Mouse (Mus musculus) forebrain, postnatal 0 days (tissue): ENCODE measurements around the gene Efna5. TPM values are rescaled to one million over a fixed set of nuclear protein-coding genes. Genes with fewer than 3 reads are reported as not detected.

Source experiments
- ATAC-seq: fragments of 200-750 bp; cut with Nextera tagmentation; 2 replicates; pipeline ENCODE4 v1.8.0; 2017; ENCODE audit warnings: mild to moderate bottlenecking, moderate library complexity
- DNase-seq: peaks from one replicate; pipeline ENCODE4 v3.0.0-alpha.2; 2015
- H3K27ac ChIP-seq: fragments of 300-500 bp; sonication (generic); 2 replicates; pipeline ENCODE4 v1.5.1; 2014; ENCODE audit warnings: low read depth, mild to moderate bottlenecking, antibody characterized with exemption, low read length, moderate library complexity, mixed read lengths
- H3K27me3 ChIP-seq: fragments of 300-500 bp; sonication (generic); 2 replicates; pipeline ENCODE4 v1.6.1; 2014; ENCODE audit warnings: mild to moderate bottlenecking, low read length, mixed read lengths; ENCODE audit not compliant: insufficient read depth
- H3K36me3 ChIP-seq: fragments of 300-500 bp; sonication (generic); 2 replicates; pipeline ENCODE4 v1.6.1; 2014; ENCODE audit warnings: mild to moderate bottlenecking, moderate library complexity; ENCODE audit not compliant: insufficient read depth
- H3K4me1 ChIP-seq: fragments of 300-500 bp; sonication (generic); 2 replicates; pipeline ENCODE4 v1.6.1; 2014; ENCODE audit warnings: antibody characterized with exemption; ENCODE audit not compliant: insufficient read depth
- H3K4me2 ChIP-seq: fragments of 300-500 bp; sonication (generic); 2 replicates; pipeline ENCODE4 v1.6.1; 2014; ENCODE audit warnings: low read depth, mild to moderate bottlenecking, moderate library complexity
- H3K4me3 ChIP-seq: fragments of 300-500 bp; sonication (generic); 2 replicates; pipeline ENCODE4 v1.5.1; 2014; ENCODE audit warnings: low read depth, low read length, mixed read lengths
- H3K9ac ChIP-seq: fragments of 300-500 bp; sonication (generic); 2 replicates; pipeline ENCODE4 v1.6.1; 2014; ENCODE audit warnings: mild to moderate bottlenecking
- H3K9me3 ChIP-seq: fragments of 300-500 bp; sonication (generic); 2 replicates; pipeline ENCODE4 v1.6.1; 2016; ENCODE audit warnings: low read length
- CTCF ChIP-seq: sonication (generic); IDR thresholded peaks from 2 replicates; pipeline ENCODE4 v1.5.1; 2016; ENCODE audit warnings: antibody characterized with exemption, control low read depth, low read depth
- WGBS: fragments of 180-500 bp; shearing (Covaris S2); extraction: QIAGEN DNeasy Blood & Tissue Kit; methylation state at CpG from one replicate; pipeline ENCODE4 v1.1.7; 2014; 5-methylcytosine and 5-hydroxymethylcytosine counted together
- polyA plus RNA-seq: library from polyadenylated mRNA; unstranded; fragments of >200 nt; fragmentation: Nextera tagmentation; extraction: Ambion mirVana; gene quantifications from 2 replicates; pipeline ENCODE4 v1.2.1, GENCODE M21; 2015
- total RNA-seq: library from RNA; depleted of rRNA; stranded (reverse); fragments of >200 nt; gene quantifications from 2 replicates; pipeline ENCODE4 v1.2.3, GENCODE M21; 2014

Gene Efna5
- total and polyA plus RNA-seq, 2 experiments from 2014 or later: 7.0 to 27.0 TPM

GRCm38 (mm10) chr17:62750647-62751046, 130.5 kb downstream of the Efna5 start:
- Histone ChIP-seq H3K4me3 (no peak overlapping the region), H3K4me1 (no peaks in the 10 kb centered on the region), H3K9me3 (no peaks in the 10 kb centered on the region), H3K27me3 (no peaks in the 10 kb centered on the region), H3K4me2 (no peak overlapping the region), H3K36me3 (no peaks in the 10 kb centered on the region), H3K27ac (no peak overlapping the region), H3K9ac (no peak overlapping the region)
- ATAC-seq (no peak), DNase-seq (no peak)
- TF ChIP-seq CTCF: no peak
- 84% methylated on average over 3 of the region's 3 CpGs for WGBS

- no peaks in the 10 kb centered on the region for H3K4me1 ChIP-seq
- ATAC-seq: no peak
- no peak overlapping the region for H3K9ac ChIP-seq
- H3K36me3 ChIP-seq: no peaks in the 10 kb centered on the region
- H3K4me2 ChIP-seq: no peak overlapping the region
- no peaks in the 10 kb centered on the region for H3K9me3 ChIP-seq
- no peak overlapping the region for H3K4me3 ChIP-seq
- no peak for TF ChIP-seq CTCF
- no peaks in the 10 kb centered on the region for H3K27me3 ChIP-seq
- 75% methylated on average over 16 of the region's 16 CpGs for WGBS
- no peak overlapping the region for H3K27ac ChIP-seq
- no peak for DNase-seq
These were observed 132.1 kb downstream of the Efna5 start for GRCm38 (mm10) chr17:62748803-62749619.

GRCm38 (mm10) chr17:62747381-62747780, 133.7 kb downstream of the Efna5 start:
- Histone ChIP-seq H3K4me3 (no peak overlapping the region), H3K9ac (no peak overlapping the region), H3K27me3 (no peaks in the 10 kb centered on the region), H3K27ac (no peak overlapping the region), H3K4me2 (no peak overlapping the region), H3K4me1 (no peaks in the 10 kb centered on the region), H3K36me3 (no peaks in the 10 kb centered on the region), H3K9me3 (no peaks in the 10 kb centered on the region)
- ATAC-seq (no peak), DNase-seq (no peak)
- TF ChIP-seq CTCF: no peak
- WGBS: 70% methylated on average over 8 of the region's 8 CpGs

- ATAC-seq: no peak
- no peak for TF ChIP-seq CTCF
These were observed 134.3 kb downstream of the Efna5 start for GRCm38 (mm10) chr17:62746827-62747226.

GRCm38 (mm10) chr17:62745286-62745685, 135.8 kb downstream of the Efna5 start:
- no peaks in the 10 kb centered on the region for H3K9me3 ChIP-seq
- ATAC-seq (no peak), DNase-seq (no peak)
- 95% methylated on average over 4 of the region's 4 CpGs for WGBS
- H3K27me3 ChIP-seq: no peaks in the 10 kb centered on the region
- no peaks in the 10 kb centered on the region for H3K4me1 ChIP-seq
- no peak overlapping the region for H3K4me2 ChIP-seq
- TF ChIP-seq CTCF: no peak
- no peak overlapping the region for H3K27ac ChIP-seq
- H3K36me3 ChIP-seq: no peaks in the 10 kb centered on the region
- no peak overlapping the region for H3K4me3 ChIP-seq
- H3K9ac ChIP-seq: no peak overlapping the region

More at GRCm38 (mm10) chr17:62746827-62747226, 134.3 kb downstream of the Efna5 start:
- DNase-seq: no peak
- H3K27ac ChIP-seq: no peak overlapping the region
- no peak overlapping the region for H3K9ac ChIP-seq
- H3K4me1 ChIP-seq: no peaks in the 10 kb centered on the region
- H3K27me3 ChIP-seq: no peaks in the 10 kb centered on the region
- no peaks in the 10 kb centered on the region for H3K36me3 ChIP-seq
- no peak overlapping the region for H3K4me3 ChIP-seq
- no peak overlapping the region for H3K4me2 ChIP-seq
- H3K9me3 ChIP-seq: no peaks in the 10 kb centered on the region
- 86% methylated on average over 9 of the region's 9 CpGs for WGBS

- WGBS: 94% methylated on average over 6 of the region's 6 CpGs
- Histone ChIP-seq H3K4me3 (no peak overlapping the region), H3K4me2 (no peak overlapping the region), H3K27me3 (no peaks in the 10 kb centered on the region), H3K36me3 (no peaks in the 10 kb centered on the region), H3K27ac (no peak overlapping the region), H3K9ac (no peak overlapping the region), H3K4me1 (no peaks in the 10 kb centered on the region), H3K9me3 (no peaks in the 10 kb centered on the region)
- ATAC-seq (no peak), DNase-seq (no peak)
- TF ChIP-seq CTCF: no peak
These were observed 136.9 kb downstream of the Efna5 start for GRCm38 (mm10) chr17:62744239-62744638.

GRCm38 (mm10) chr17:62741702-62742101, 139.4 kb downstream of the Efna5 start:
- no peak for TF ChIP-seq CTCF
- H3K4me2 ChIP-seq: no peak overlapping the region

More at GRCm38 (mm10) chr17:62741702-62742101, 139.4 kb downstream of the Efna5 start:
- 88% methylated on average over 5 of the region's 5 CpGs for WGBS
- Histone ChIP-seq H3K27ac (no peak overlapping the region), H3K9ac (no peak overlapping the region), H3K36me3 (no peaks in the 10 kb centered on the region), H3K9me3 (no peaks in the 10 kb centered on the region), H3K4me3 (no peak overlapping the region), H3K4me1 (no peaks in the 10 kb centered on the region), H3K27me3 (no peaks in the 10 kb centered on the region)
- ATAC-seq (no peak), DNase-seq (no peak)
